Mouse (Mus musculus) testis, adult 2 months (tissue): ENCODE results near the gene Pkp1.

Experiments used
- CTCF ChIP-seq: fragments of 200-500 bp; IDR thresholded peaks from 2 replicates; pipeline ENCODE4 v1.5.1; 2012; ENCODE audit warnings: low read depth, mild to moderate bottlenecking, inconsistent platforms, low read length, moderate library complexity; ENCODE audit not compliant: control insufficient read depth, insufficient read depth, insufficient replicate concordance
- POLR2A ChIP-seq: fragments of 200-500 bp; IDR thresholded peaks from 2 replicates; pipeline ENCODE4 v1.6.1; 2012; ENCODE audit warnings: low read depth, mild to moderate bottlenecking, inconsistent platforms, low read length, moderate library complexity; ENCODE audit not compliant: control insufficient read depth

DNA sequence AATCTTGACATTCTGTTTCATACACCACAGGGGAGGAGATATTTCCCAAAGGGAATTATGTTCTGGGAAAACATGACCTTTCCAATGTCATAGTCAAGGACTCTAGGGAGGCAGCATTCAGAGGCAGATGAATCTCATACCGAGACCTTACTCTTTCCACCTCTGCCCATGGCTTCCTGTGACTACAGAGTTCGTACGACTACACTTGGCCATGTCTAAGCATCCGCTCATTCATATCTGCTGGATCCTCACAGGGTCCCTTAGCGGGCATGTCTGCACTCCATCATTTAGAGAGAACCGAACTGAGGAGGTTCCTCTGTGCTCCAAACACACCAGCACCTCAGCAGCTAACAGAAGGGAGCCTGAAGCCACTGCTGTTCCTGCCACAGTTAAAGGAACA is 79.9 kb downstream of the Pkp1 start:
- TF ChIP-seq POLR2A: no peak
- no peak for TF ChIP-seq CTCF
